Mouse (Mus musculus): ENCODE results near the gene Herc6. TPM values are rescaled to one million over a fixed set of nuclear protein-coding genes. Genes with fewer than 3 reads are reported as not detected.
"Not testable (repeated sequence)": the region's sequence is repeated elsewhere in the genome, so short reads cannot be mapped to it uniquely, and the experiment has no call there.

The Herc6 gene
- 19.4 to 42.9 TPM (median 38.9 TPM) in 3 replicates for total RNA-seq (2017)

- ATAC-seq (replicated peaks; ENCODE audit: insufficient number of reproducible peaks, low FRiP score, low TSS enrichment, poor library complexity, severe bottlenecking) = peak; percentile 80
Observed at GRCm38 (mm10) chr6:57580881-57581548, at the start of gene Herc6. Herc6 (plus strand) TSS chr6:57581000.

DNA sequence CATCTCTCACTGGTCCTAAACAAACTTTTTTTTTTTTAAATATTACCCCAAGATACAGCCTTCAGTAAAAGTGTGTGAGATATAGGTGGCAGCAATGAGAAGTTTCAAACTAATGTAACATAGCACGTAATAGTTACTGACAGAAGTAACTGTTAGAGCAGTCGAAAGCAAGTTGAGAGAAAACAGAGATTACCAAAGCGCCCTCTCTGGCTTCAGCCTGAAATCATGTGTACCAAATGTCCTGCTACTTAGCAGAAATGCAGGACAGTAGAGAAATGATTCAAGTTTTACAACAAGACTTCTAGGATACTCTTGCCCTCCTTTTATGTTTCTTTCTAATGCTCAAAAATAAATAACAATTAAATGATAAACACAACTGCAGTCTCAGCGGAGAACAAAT lies 49.8 kb upstream of the Herc6 start:
- no peak for ATAC-seq (replicated peaks; ENCODE audit: insufficient number of reproducible peaks, low FRiP score, low TSS enrichment, poor library complexity, severe bottlenecking)

DNA sequence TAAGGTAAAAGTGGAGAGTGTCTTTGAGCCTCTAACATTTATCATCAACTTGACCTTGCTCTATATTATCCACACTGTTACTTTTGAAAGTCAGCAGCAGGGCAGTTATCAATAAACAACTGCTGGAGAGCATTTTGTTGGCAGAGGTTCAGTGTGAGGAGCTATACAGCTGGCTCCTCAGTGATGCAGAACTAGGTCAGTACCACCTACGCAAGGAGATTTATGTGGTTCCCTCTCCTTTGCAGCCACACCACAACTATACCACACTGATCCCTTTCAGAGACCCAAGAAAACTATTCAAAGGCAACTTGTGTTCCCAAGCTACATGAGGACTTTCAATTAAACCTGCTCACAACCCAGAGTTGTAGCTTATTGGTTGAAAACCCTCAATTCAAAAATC lies 49.4 kb upstream of the Herc6 start:
- ATAC-seq (replicated peaks; ENCODE audit: insufficient number of reproducible peaks, low FRiP score, low TSS enrichment, poor library complexity, severe bottlenecking) = no peak

DNA sequence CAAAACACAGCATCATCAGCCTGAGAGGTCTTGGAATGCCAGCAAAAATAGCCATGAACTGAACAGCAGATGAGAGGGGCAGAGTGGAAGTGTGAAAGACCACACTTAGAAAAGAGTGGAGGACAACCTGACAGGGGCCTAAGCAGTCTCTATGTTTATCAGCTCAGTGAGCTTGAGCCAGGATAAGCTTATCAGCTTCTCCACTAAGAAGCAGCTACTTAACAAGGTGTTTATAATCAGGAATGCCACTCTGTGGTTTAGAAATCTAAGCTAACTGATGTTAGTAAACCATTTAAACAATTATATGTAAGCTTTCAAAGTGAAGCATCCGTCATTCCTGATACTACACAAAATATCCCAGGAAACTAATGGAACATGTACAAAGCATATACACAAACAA lies 48.8 kb upstream of the Herc6 start:
- no peak for ATAC-seq (replicated peaks; ENCODE audit: insufficient number of reproducible peaks, low FRiP score, low TSS enrichment, poor library complexity, severe bottlenecking)

DNA sequence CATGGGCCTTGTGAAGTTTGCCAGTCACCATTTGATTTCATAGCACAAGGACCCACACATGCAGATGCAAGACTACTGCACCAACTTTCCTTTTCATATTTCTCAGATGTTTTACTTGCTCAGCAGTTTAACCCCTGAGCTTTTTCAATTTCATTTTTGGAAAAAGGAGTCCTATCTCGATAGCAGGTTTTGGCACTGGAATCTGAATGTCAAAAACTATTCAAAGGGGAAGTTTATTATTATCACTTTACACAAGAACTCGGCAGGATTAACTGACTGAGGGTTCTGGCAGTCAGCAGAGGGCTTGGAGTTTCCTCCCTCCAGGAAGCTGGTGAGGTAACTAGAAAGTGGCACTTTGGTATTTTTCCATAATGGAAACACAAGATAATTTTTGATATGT lies 47.4 kb upstream of the Herc6 start:
- ATAC-seq (replicated peaks; ENCODE audit: insufficient number of reproducible peaks, low FRiP score, low TSS enrichment, poor library complexity, severe bottlenecking) = no peak

- ATAC-seq (replicated peaks; ENCODE audit: insufficient number of reproducible peaks, low FRiP score, low TSS enrichment, poor library complexity, severe bottlenecking) = no peak
Observed at GRCm38 (mm10) chr6:57534231-57534610, 46.6 kb upstream of the Herc6 start.

DNA sequence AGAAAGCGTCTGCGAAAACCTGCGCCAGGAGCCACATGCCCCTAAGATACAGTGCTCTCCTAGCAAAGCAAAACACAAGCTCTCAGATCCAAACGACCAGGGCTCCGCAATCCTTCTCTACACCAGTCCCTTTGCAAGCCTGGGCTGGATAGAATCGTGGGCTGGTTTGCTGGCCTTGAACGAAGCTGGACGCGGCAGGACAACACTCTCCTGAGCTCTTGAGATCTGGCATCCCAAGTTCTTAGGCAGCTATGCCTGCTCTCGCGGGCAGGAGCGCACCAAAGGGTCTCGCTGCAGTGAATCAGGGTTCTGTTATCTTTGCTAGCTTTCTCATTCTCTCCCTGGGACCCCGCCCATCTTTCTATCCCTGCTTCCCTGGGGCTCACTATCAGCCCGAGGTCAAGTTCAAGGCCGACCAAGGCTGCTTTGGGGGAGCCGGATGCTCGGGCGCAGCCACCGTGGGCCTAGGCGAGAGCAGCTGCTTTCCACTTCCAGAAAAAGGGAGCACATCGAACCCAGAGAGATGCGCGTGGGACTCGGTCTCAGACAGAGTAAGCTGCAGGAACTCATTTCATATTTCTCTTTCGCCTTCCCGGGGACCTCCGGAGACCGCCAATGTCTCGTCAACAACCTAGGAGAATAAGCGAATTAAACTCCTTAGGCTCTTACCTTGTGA lies 46.1 kb upstream of the Herc6 start:
- ATAC-seq (replicated peaks; ENCODE audit: insufficient number of reproducible peaks, low FRiP score, low TSS enrichment, poor library complexity, severe bottlenecking) = 0 out of 2 replicates have a peak, but pooled peaks have one; percentile 1

- ATAC-seq (replicated peaks; ENCODE audit: insufficient number of reproducible peaks, low FRiP score, low TSS enrichment, poor library complexity, severe bottlenecking) = peak; percentile 99
Observed at GRCm38 (mm10) chr6:57535386-57535936, 45.3 kb upstream of the Herc6 start, which contains the start of gene Ppm1k. Ppm1k (minus strand) TSS chr6:57535468.

GRCm38 (mm10) chr6:57535971-57536669 lies 44.7 kb upstream of the Herc6 start:
- no peak for ATAC-seq (replicated peaks; ENCODE audit: insufficient number of reproducible peaks, low FRiP score, low TSS enrichment, poor library complexity, severe bottlenecking)

DNA sequence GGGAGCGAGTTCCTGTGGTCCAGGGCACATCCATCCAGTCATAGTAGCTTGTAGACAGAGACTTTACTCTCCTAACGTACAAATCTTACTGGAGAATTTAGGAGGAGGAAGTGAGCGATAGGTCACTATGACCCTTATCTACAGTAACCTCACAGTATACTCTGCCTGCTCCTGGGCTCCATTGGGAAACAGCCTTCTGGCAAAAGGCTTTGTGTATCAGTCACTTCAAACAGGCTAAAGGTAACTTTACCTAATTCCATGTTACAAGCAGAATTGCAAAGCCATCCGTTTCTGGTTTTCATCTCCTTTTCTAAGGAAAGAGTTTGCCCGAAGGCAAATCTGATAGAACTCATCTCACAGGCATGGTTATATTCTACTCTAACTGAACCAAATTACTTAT lies 42.9 kb upstream of the Herc6 start:
- no peak for ATAC-seq (replicated peaks; ENCODE audit: insufficient number of reproducible peaks, low FRiP score, low TSS enrichment, poor library complexity, severe bottlenecking)

DNA sequence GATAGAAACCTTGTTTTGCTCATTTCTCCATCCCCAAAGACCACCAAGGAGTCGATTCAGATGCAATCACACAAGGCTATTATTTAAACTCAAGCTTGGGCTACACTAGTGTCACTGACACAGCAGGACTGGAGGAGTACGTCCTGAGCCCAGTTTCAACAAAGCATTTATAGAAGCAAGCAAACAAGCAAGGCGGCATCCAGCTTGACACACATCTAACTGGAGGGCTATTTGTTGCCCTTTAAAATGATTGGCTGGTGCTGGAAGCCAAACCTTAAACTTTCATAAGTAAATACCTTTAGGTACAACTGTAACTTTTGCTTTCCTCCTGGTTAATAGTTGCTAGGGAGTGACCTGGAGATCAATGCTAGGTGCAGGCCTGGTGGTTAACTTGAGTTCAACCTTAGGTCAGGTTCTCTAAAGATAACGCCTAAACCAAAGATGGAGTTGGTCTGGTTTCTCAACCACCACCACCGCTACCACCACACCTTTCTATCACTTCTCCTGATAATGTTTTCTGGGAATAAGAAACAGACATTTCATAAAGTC lies 39.8 kb upstream of the Herc6 start:
- ATAC-seq (replicated peaks; ENCODE audit: insufficient number of reproducible peaks, low FRiP score, low TSS enrichment, poor library complexity, severe bottlenecking) = no peak

DNA sequence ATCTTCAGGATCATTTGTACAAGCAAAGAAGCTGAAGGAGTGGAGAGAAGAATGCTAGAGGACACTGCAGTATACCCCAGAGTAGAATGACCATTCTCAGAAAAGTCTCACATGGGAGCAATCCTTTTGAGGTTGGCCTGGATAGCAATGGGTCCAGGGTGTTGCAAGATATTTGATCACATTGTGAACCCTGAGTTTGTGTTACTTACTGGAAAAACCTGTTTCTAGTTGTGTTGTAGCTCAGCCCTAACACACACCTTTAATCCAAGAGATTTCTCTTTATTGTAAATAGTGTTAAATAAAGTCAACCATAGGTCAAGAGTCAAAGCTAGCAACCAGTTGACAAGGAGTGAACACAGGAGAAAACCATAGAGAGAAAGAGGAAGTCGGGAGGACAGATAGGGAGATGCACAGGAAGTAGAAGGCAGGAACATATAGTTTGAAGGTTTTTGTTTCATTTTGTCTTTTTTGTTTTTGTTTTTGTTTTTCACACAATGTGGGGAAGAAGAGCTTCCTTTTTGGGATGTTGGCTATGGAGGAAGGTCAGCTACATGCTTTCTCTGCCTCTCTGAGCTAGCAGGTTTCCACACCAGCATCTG lies 39.0 kb upstream of the Herc6 start:
- peak; percentile 28; the same call in 1 of the 2 replicates for ATAC-seq (replicated peaks; ENCODE audit: insufficient number of reproducible peaks, low FRiP score, low TSS enrichment, poor library complexity, severe bottlenecking)

DNA sequence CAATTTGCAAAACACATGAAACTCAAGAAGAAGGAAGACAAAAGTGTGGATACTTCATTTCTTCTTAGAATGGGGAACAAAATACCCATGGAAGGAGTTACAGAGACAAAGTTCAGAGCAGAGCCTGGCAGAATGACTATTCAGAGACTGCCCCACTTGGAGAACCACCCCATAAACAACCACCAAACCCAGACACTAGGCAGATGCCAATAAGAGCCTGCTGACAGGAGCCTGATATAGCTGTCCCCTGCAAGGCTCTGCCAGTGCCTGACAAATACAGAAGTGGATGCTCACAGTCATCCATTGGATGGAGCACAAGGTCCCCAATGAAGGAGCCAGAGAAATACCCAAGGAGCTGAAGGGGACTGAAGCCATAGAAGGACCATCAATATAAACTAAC lies 37.2 kb upstream of the Herc6 start:
- not testable (repeated sequence) for ATAC-seq (replicated peaks; ENCODE audit: insufficient number of reproducible peaks, low FRiP score, low TSS enrichment, poor library complexity, severe bottlenecking)

GRCm38 (mm10) chr6:57544866-57545265 lies 35.9 kb upstream of the Herc6 start:
- ATAC-seq (replicated peaks; ENCODE audit: insufficient number of reproducible peaks, low FRiP score, low TSS enrichment, poor library complexity, severe bottlenecking) = no peak

- no peak for ATAC-seq (replicated peaks; ENCODE audit: insufficient number of reproducible peaks, low FRiP score, low TSS enrichment, poor library complexity, severe bottlenecking)
Observed at GRCm38 (mm10) chr6:57551211-57551796, 29.5 kb upstream of the Herc6 start.

GRCm38 (mm10) chr6:57557796-57558317 lies 22.9 kb upstream of the Herc6 start:
- no peak for ATAC-seq (replicated peaks; ENCODE audit: insufficient number of reproducible peaks, low FRiP score, low TSS enrichment, poor library complexity, severe bottlenecking)

GRCm38 (mm10) chr6:57563454-57563853 lies 17.3 kb upstream of the Herc6 start:
- ATAC-seq (replicated peaks; ENCODE audit: insufficient number of reproducible peaks, low FRiP score, low TSS enrichment, poor library complexity, severe bottlenecking) = no peak

DNA sequence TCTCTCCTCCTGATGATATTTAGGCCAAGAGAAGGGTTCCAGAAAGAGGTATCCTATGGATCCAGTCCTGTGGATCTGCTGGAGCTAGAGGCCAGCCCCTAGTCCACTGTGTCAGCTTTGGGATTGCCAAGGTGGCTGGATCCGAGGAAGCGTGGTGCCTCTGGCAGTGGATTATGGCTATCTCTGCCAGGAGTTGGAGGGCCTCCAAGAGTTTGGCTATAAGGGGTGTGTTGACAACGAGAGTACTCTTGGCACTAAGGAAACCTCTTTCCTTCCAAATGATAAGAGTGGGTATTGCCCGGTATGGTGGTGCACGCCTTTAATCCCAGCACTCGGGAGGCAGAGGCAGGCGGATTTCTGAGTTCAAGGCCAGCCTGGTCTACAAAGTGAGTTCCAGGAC lies 15.3 kb upstream of the Herc6 start:
- ATAC-seq (replicated peaks; ENCODE audit: insufficient number of reproducible peaks, low FRiP score, low TSS enrichment, poor library complexity, severe bottlenecking) = no peak

All from monocyte, adult 5-6 weeks (primary cell).